Mouse (Mus musculus) hindbrain, embryonic 15.5 days (tissue): ENCODE results near the gene Nap1l4. TPM values are rescaled to one million over a fixed set of nuclear protein-coding genes. Genes with fewer than 3 reads are reported as not detected.

ENCODE experiments used
- ATAC-seq: fragments of 200-750 bp; cut with Nextera tagmentation; 2 replicates; pipeline ENCODE4 v1.8.0; 2017; ENCODE audit warnings: low read depth, moderate number of reproducible peaks, moderate TSS enrichment; ENCODE audit not compliant: low FRiP score
- H3K27ac ChIP-seq: fragments of 300-500 bp; sonication (generic); replicated peaks from 2 replicates; pipeline ENCODE4 v1.5.1; 2015; ENCODE audit warnings: mild to moderate bottlenecking, inconsistent platforms
- H3K27me3 ChIP-seq: fragments of 300-500 bp; sonication (generic); 2 replicates; pipeline ENCODE4 v1.6.1; 2015; ENCODE audit warnings: control low read depth, inconsistent platforms
- H3K36me3 ChIP-seq: fragments of 300-500 bp; sonication (generic); 2 replicates; pipeline ENCODE4 v1.6.1; 2015; ENCODE audit warnings: control low read depth, inconsistent platforms
- H3K4me1 ChIP-seq: fragments of 300-500 bp; sonication (generic); replicated peaks from 2 replicates; pipeline ENCODE4 v1.6.1; 2015; ENCODE audit warnings: control low read depth, inconsistent platforms
- H3K4me2 ChIP-seq: fragments of 300-500 bp; sonication (generic); 2 replicates; pipeline ENCODE4 v1.6.1; 2015; ENCODE audit warnings: moderate library complexity, mild to moderate bottlenecking, inconsistent platforms
- H3K4me3 ChIP-seq: fragments of 300-500 bp; sonication (generic); 2 replicates; pipeline ENCODE4 v1.5.1; 2015; ENCODE audit warnings: mild to moderate bottlenecking, inconsistent platforms
- H3K9ac ChIP-seq: fragments of 300-500 bp; sonication (generic); 2 replicates; pipeline ENCODE4 v1.6.1; 2015; ENCODE audit warnings: inconsistent platforms
- H3K9me3 ChIP-seq: fragments of 300-500 bp; sonication (generic); 2 replicates; pipeline ENCODE4 v1.6.1; 2016; ENCODE audit warnings: control low read depth, inconsistent platforms
- WGBS: fragments of 180-500 bp; shearing (Covaris S2); methylation state at CpG from one replicate; pipeline ENCODE4 v1.1.7; 2015; 5-methylcytosine and 5-hydroxymethylcytosine counted together
- polyA plus RNA-seq: library from polyadenylated mRNA; unstranded; fragments of >200 nt; fragmentation: Nextera tagmentation; extraction: Ambion mirVana; gene quantifications from 2 replicates; pipeline ENCODE4 v1.2.1, GENCODE M21; 2015

Gene Nap1l4
- polyA plus RNA-seq, 1 experiment from 2014 or later = 322 TPM

- no peak for ATAC-seq
- no peak overlapping the region for H3K4me3 ChIP-seq
- no peaks in the 10 kb centered on the region for H3K36me3 ChIP-seq
- H3K4me1 ChIP-seq = peaks cover 16% of the 10 kb centered on the region
- H3K9me3 ChIP-seq = no peaks in the 10 kb centered on the region
- H3K27me3 ChIP-seq = peaks cover 53% of the 10 kb centered on the region
- WGBS = 53% methylated on average over 2 of the region's 2 CpGs
- no peak overlapping the region for H3K27ac ChIP-seq
- no peak overlapping the region for H3K4me2 ChIP-seq
- no peak overlapping the region for H3K9ac ChIP-seq
These were observed 48.0 kb downstream of the Nap1l4 start for GRCm38 (mm10) chr7:143500912-143501311.

- no peaks in the 10 kb centered on the region for H3K9me3 ChIP-seq
- no peak overlapping the region for H3K27ac ChIP-seq
- 93% methylated on average over 4 of the region's 4 CpGs for WGBS
- ATAC-seq = no peak
- no peak overlapping the region for H3K4me3 ChIP-seq
- H3K27me3 ChIP-seq = peaks cover 37% of the 10 kb centered on the region
- no peaks in the 10 kb centered on the region for H3K36me3 ChIP-seq
- peaks cover 16% of the 10 kb centered on the region for H3K4me1 ChIP-seq
- no peak overlapping the region for H3K9ac ChIP-seq
- H3K4me2 ChIP-seq = no peak overlapping the region
These were observed 50.3 kb downstream of the Nap1l4 start for GRCm38 (mm10) chr7:143498584-143498983.

GRCm38 (mm10) chr7:143495104-143495961, 53.6 kb downstream of the Nap1l4 start:
- no peak for ATAC-seq
- Histone ChIP-seq H3K4me3 (no peak overlapping the region), H3K36me3 (no peaks in the 10 kb centered on the region), H3K9me3 (no peaks in the 10 kb centered on the region), H3K27me3 (peaks cover 11% of the 10 kb centered on the region), H3K4me1 (no peaks in the 10 kb centered on the region), H3K4me2 (no peak overlapping the region), H3K27ac (no peak overlapping the region), H3K9ac (no peak overlapping the region)
- 85% methylated on average over 8 of the region's 8 CpGs for WGBS

GRCm38 (mm10) chr7:143493616-143494126, 55.2 kb downstream of the Nap1l4 start:
- Histone ChIP-seq H3K4me3 (no peak overlapping the region), H3K4me2 (no peak overlapping the region), H3K9ac (no peak overlapping the region), H3K27ac (no peak overlapping the region), H3K4me1 (no peaks in the 10 kb centered on the region), H3K36me3 (no peaks in the 10 kb centered on the region), H3K27me3 (no peaks in the 10 kb centered on the region), H3K9me3 (no peaks in the 10 kb centered on the region)
- WGBS = 86% methylated on average over 6 of the region's 6 CpGs
- ATAC-seq = no peak

- 89% methylated on average over 6 of the region's 6 CpGs for WGBS
- no peak overlapping the region for H3K4me2 ChIP-seq
- H3K4me1 ChIP-seq = no peaks in the 10 kb centered on the region
- H3K9me3 ChIP-seq = no peaks in the 10 kb centered on the region
- H3K27ac ChIP-seq = no peak overlapping the region
- no peak overlapping the region for H3K4me3 ChIP-seq
- H3K27me3 ChIP-seq = no peaks in the 10 kb centered on the region
- no peak overlapping the region for H3K9ac ChIP-seq
- H3K36me3 ChIP-seq = no peaks in the 10 kb centered on the region
- ATAC-seq = no peak
These were observed 59.2 kb downstream of the Nap1l4 start for GRCm38 (mm10) chr7:143489735-143490134.

- no peak for ATAC-seq
- WGBS = 9% methylated on average over 6 of the region's 6 CpGs
- no peaks in the 10 kb centered on the region for H3K4me1 ChIP-seq
- H3K27ac ChIP-seq = no peak overlapping the region
- no peak overlapping the region for H3K4me3 ChIP-seq
- no peak overlapping the region for H3K9ac ChIP-seq
- 0 out of 2 replicates have a peak, but pooled peaks cover 6% of the 10 kb centered on the region for H3K27me3 ChIP-seq
- no peak overlapping the region for H3K4me2 ChIP-seq
- H3K36me3 ChIP-seq = no peaks in the 10 kb centered on the region
- H3K9me3 ChIP-seq = no peaks in the 10 kb centered on the region
These were observed 66.4 kb downstream of the Nap1l4 start for GRCm38 (mm10) chr7:143482541-143482940.

GRCm38 (mm10) chr7:143481806-143482387, 67.0 kb downstream of the Nap1l4 start:
- Histone ChIP-seq H3K36me3 (no peaks in the 10 kb centered on the region), H3K9me3 (no peaks in the 10 kb centered on the region), H3K27ac (no peak overlapping the region), H3K4me1 (no peaks in the 10 kb centered on the region), H3K9ac (no peak overlapping the region), H3K4me3 (no peak overlapping the region), H3K4me2 (no peak overlapping the region), H3K27me3 (0 out of 2 replicates have a peak, but pooled peaks cover 6% of the 10 kb centered on the region)
- no peak for ATAC-seq
- 60% methylated on average over 5 of the region's 5 CpGs for WGBS

GRCm38 (mm10) chr7:143480498-143480897, 68.4 kb downstream of the Nap1l4 start:
- Histone ChIP-seq H3K27me3 (0 out of 2 replicates have a peak, but pooled peaks cover 6% of the 10 kb centered on the region), H3K4me3 (no peak overlapping the region), H3K4me2 (no peak overlapping the region), H3K9me3 (no peaks in the 10 kb centered on the region), H3K36me3 (no peaks in the 10 kb centered on the region), H3K27ac (no peak overlapping the region), H3K9ac (no peak overlapping the region), H3K4me1 (no peaks in the 10 kb centered on the region)
- no peak for ATAC-seq
- WGBS = 37% methylated on average over 13 of the region's 13 CpGs

GRCm38 (mm10) chr7:143477800-143478199, 71.1 kb downstream of the Nap1l4 start:
- Histone ChIP-seq H3K9ac (no peak overlapping the region), H3K27me3 (0 out of 2 replicates have a peak, but pooled peaks cover 6% of the 10 kb centered on the region), H3K9me3 (no peaks in the 10 kb centered on the region), H3K36me3 (no peaks in the 10 kb centered on the region), H3K4me2 (no peak overlapping the region), H3K4me1 (no peaks in the 10 kb centered on the region), H3K27ac (no peak overlapping the region), H3K4me3 (no peak overlapping the region)
- ATAC-seq = no peak
- WGBS = 89% methylated on average over 5 of the region's 5 CpGs

- Histone ChIP-seq H3K4me2 (no peak overlapping the region), H3K27ac (no peak overlapping the region), H3K36me3 (no peaks in the 10 kb centered on the region), H3K27me3 (0 out of 2 replicates have a peak, but pooled peaks cover 6% of the 10 kb centered on the region), H3K4me1 (no peaks in the 10 kb centered on the region), H3K9me3 (no peaks in the 10 kb centered on the region), H3K9ac (no peak overlapping the region), H3K4me3 (no peak overlapping the region)
- ATAC-seq = no peak
- 82% methylated on average over 3 of the region's 3 CpGs for WGBS
These were observed 72.1 kb downstream of the Nap1l4 start for GRCm38 (mm10) chr7:143476702-143477335.

- Histone ChIP-seq H3K36me3 (no peaks in the 10 kb centered on the region), H3K4me3 (no peak overlapping the region), H3K4me1 (no peaks in the 10 kb centered on the region), H3K27me3 (0 out of 2 replicates have a peak, but pooled peaks cover 2% of the 10 kb centered on the region), H3K9me3 (no peaks in the 10 kb centered on the region), H3K9ac (no peak overlapping the region), H3K4me2 (no peak overlapping the region), H3K27ac (no peak overlapping the region)
- WGBS = 80% methylated on average over 11 of the region's 11 CpGs
- ATAC-seq = no peak
These were observed 73.0 kb downstream of the Nap1l4 start for GRCm38 (mm10) chr7:143475876-143476275.

GRCm38 (mm10) chr7:143474811-143475210, 74.1 kb downstream of the Nap1l4 start:
- Histone ChIP-seq H3K27me3 (no peaks in the 10 kb centered on the region), H3K9me3 (no peaks in the 10 kb centered on the region), H3K36me3 (no peaks in the 10 kb centered on the region), H3K4me1 (no peaks in the 10 kb centered on the region), H3K9ac (no peak overlapping the region), H3K4me3 (no peak overlapping the region), H3K27ac (no peak overlapping the region), H3K4me2 (no peak overlapping the region)
- no peak for ATAC-seq
- WGBS = 31% methylated on average over 10 of the region's 10 CpGs
